Mouse (Mus musculus): ENCODE measurements around the gene Prnd.

GRCm38 (mm10) chr2:131907311-131907710 lies 43.4 kb upstream of the Prnd start:
- TF ChIP-seq CTCF (IDR thresholded peaks at IDR 0.05; ENCODE audit: extremely low read depth, insufficient read length, insufficient replicate concordance, low read depth, low read length) (no peak), POLR2A (IDR thresholded peaks at IDR 0.05; ENCODE audit: low read depth, low read length) (no peak)

All from small intestine, adult 2 months (tissue).